15 mouse cellular contexts compared by ENCODE assay signal in the genomic region with DNA sequence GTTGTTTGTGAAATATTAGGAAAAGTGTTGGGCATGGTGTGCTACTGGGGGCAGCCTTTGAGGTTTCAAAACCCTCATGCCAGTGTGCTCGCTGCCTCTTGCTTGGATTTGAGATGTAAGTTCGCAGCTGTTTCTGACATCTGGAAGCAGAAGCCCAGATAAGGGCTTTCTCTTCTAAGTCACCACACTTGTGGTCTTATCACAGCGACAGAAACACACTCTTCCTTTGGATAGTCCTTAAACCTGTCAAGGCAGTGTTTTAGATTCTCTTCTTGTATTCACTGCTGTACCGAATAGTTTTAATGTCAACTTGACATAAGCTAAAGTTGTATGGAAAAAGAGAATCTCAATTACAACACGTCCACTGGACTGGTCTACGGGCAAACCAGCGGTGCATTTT. TPM values are rescaled to one million over a fixed set of nuclear protein-coding genes. Genes with fewer than 3 reads are reported as not detected.
A peak's percentile ranks its signal among the peaks of the same experiment; 100 is the strongest.
DNase-seq lines count a peak whose midpoint lies in the region; ATAC-seq lines count a peak whose summit lies in the region.
"Had no signal": no experiment of that assay in that cellular context is flagged by ENCODE, and none has a peak within 500 bp of the region (broad histone marks: within the 10 kb centered on the region; RNA-seq: fewer than 3 reads in every experiment).

No protein-coding gene starts in this region.

- peak; percentile 4 for DNase-seq in spleen, adult 12 weeks (ENCODE audit: low spot score)
- no peak for DNase-seq in spleen, postnatal 14 days (ENCODE audit: low spot score in 2 of 2)
- DNase-seq in c-Kit-positive CD71-positive TER-119-positive erythroid progenitor cells, embryonic 14.5 days (ENCODE audit: low spot score): peak; percentile 75
- peak; percentile 59 for DNase-seq in liver, embryonic 13.5 days
- DNase-seq in retina, postnatal 1 day: no peak
- DNase-seq in left cerebral cortex, adult 9 months (ENCODE audit: low spot score in 2 of 2): no peak
- DNase-seq: cerebellum, adult 9-10 months; kidney, adult 9 months; thymus, adult 2 months had no signal

- ATAC-seq in liver, embryonic 13.5 days (ENCODE audit: low read depth): peak; percentile 74
- no peak for ATAC-seq in frontal cortex, adult (ENCODE audit: low TSS enrichment)
- ATAC-seq: forebrain, embryonic 13.5 days had no signal

- H3K27me3 ChIP-seq in liver, embryonic 13.5 days: no peaks in the 10 kb centered on the region
- H3K27me3 ChIP-seq: embryonic facial prominence, embryonic 13.5 days; forebrain, embryonic 13.5 days; heart, embryonic 15.5 days; neural tube, embryonic 13.5 days had no signal

- H3K4me2 ChIP-seq in liver, embryonic 13.5 days: peak overlapping the region; percentile 81
- H3K4me2 ChIP-seq: embryonic facial prominence, embryonic 13.5 days; forebrain, embryonic 13.5 days; heart, embryonic 15.5 days; midbrain, embryonic 11.5 days; neural tube, embryonic 13.5 days had no signal

- WGBS in liver, embryonic 13.5 days (ENCODE audit: insufficient replicate concordance): 16% methylated on average over 7 of the region's 7 CpGs

- peaks cover 46% of the 10 kb centered on the region for H3K4me1 ChIP-seq in liver, embryonic 13.5 days (replicated peaks)
- H3K4me1 ChIP-seq: embryonic facial prominence, embryonic 13.5 days; forebrain, embryonic 13.5 days; heart, embryonic 15.5 days; neural tube, embryonic 13.5 days had no signal

- no peaks in the 10 kb centered on the region for H3K36me3 ChIP-seq in liver, embryonic 13.5 days
- H3K36me3 ChIP-seq: embryonic facial prominence, embryonic 13.5 days; heart, embryonic 15.5 days; neural tube, embryonic 13.5 days had no signal

- H3K27ac ChIP-seq in liver, embryonic 13.5 days: peak overlapping the region; percentile 99
- H3K27ac ChIP-seq: embryonic facial prominence, embryonic 13.5 days; forebrain, embryonic 13.5 days; heart, embryonic 15.5 days; neural tube, embryonic 13.5 days had no signal

- H3K4me3 ChIP-seq in liver, embryonic 13.5 days (replicated peaks): peak overlapping the region; percentile 43
- H3K4me3 ChIP-seq: embryonic facial prominence, embryonic 13.5 days; forebrain, embryonic 13.5 days; heart, embryonic 15.5 days; neural tube, embryonic 13.5 days had no signal

- no peaks in the 10 kb centered on the region for H3K9me3 ChIP-seq in liver, embryonic 13.5 days (replicated peaks)
- H3K9me3 ChIP-seq: embryonic facial prominence, embryonic 13.5 days; forebrain, embryonic 13.5 days; heart, embryonic 15.5 days; neural tube, embryonic 13.5 days had no signal

- peak overlapping the region; percentile 72 for H3K9ac ChIP-seq in liver, embryonic 13.5 days
- H3K9ac ChIP-seq: embryonic facial prominence, embryonic 13.5 days; forebrain, embryonic 13.5 days; heart, embryonic 15.5 days; neural tube, embryonic 13.5 days had no signal

RNA-seq across cellular contexts. Expression of a gene that starts 5.7 kb away (rescaled TPM):
- 6.2 and 8.8 TPM in 2 replicates for polyA plus RNA-seq in liver, embryonic 13.5 days (2015; fragmentation: Nextera tagmentation; extraction: Ambion mirVana)

RNA-seq across cellular contexts. Expression of a gene that starts 29.9 kb away (rescaled TPM):
- polyA plus RNA-seq in liver, embryonic 13.5 days (2015; fragmentation: Nextera tagmentation; extraction: Ambion mirVana): 327 and 404 TPM in 2 replicates

Comparison
In these comparisons a context has a peak if more than half of its experiments do, and no peak if none do; other contexts are left out.
1. DNase-seq: peak in spleen, adult 12 weeks (single experiment), c-Kit-positive CD71-positive TER-119-positive erythroid progenitor cells, embryonic 14.5 days (single experiment) and liver, embryonic 13.5 days (single experiment); none in spleen, postnatal 14 days (0 of 2), retina, postnatal 1 day (single experiment) and left cerebral cortex, adult 9 months (0 of 2).